Mouse (Mus musculus) stomach, embryonic 14.5 days (tissue): ENCODE measurements around the gene Brwd1. TPM values are rescaled to one million over a fixed set of nuclear protein-coding genes. Genes with fewer than 3 reads are reported as not detected.

Experiments
- microRNA-seq: library from miRNA; unstranded; fragments of <30 nt; microRNA quantifications from one replicate; pipeline ENCODE4, GENCODE M21; 2016
- polyA plus RNA-seq: library from polyadenylated mRNA; unstranded; fragments of >200 nt; fragmentation: Nextera tagmentation; extraction: Ambion mirVana; gene quantifications from 2 replicates; pipeline ENCODE4 v1.2.1, GENCODE M21; 2014

Brwd1 gene
- polyA plus RNA-seq, 1 experiment from 2014 or later: 133 TPM

Small RNA genes within 50 kb of the gene (microRNA-seq; reads per million reads assigned to microRNA genes)
- gene Gm27833: not detected

Other genes starting within 250 kb of the Brwd1 start
- gene Psmg1, start 91.6 kb downstream of the Brwd1 start, polyA plus RNA-seq: 76.5 and 81.1 TPM in 2 replicates
- 589 and 679 TPM in 2 replicates for gene Hmgn1, start 45.2 kb upstream of the Brwd1 start, polyA plus RNA-seq
- gene Wrb, start 62.9 kb upstream of the Brwd1 start, polyA plus RNA-seq: 77.1 and 77.2 TPM in 2 replicates
- gene Lca5l, start 109.7 kb upstream of the Brwd1 start, polyA plus RNA-seq: 1.4 and 1.6 TPM in 2 replicates
- 29.7 TPM in 2 replicates for gene Sh3bgr, start 117.9 kb upstream of the Brwd1 start, polyA plus RNA-seq
- gene B3galt5, start 153.3 kb upstream of the Brwd1 start, polyA plus RNA-seq: 0.41 and 0.48 TPM in 2 replicates